ENCODE assay signal across 8 mouse cellular contexts in genomic region chr11:120467051-120467735, GRCm38 (mm10). TPM values are rescaled to one million over a fixed set of nuclear protein-coding genes. Genes with fewer than 3 reads are reported as not detected.
DNase-seq lines count a peak whose midpoint lies in the region; ATAC-seq lines count a peak whose summit lies in the region.

Gene Arl16 (minus strand): TSS chr11:120467607.

- peak; percentile 100 for ATAC-seq in inflammation-experienced regulatory T-cells, adult 6 months
- ATAC-seq in megakaryocyte-erythroid progenitor cell, adult 5-6 weeks (replicated peaks; ENCODE audit: low FRiP score, low TSS enrichment, poor library complexity, severe bottlenecking) = peak; percentile 98

- peak; percentile 95 to 96 for DNase-seq in adrenal gland, adult (ENCODE audit: inconsistent age in 2 of 2, low spot score in 1 of 2)
- peak; percentile 99 for DNase-seq in embryo, embryonic 10.5 days (ENCODE audit: low spot score)
- peak; percentile 95 for DNase-seq in gastrocnemius, postnatal 14 days
- DNase-seq in left cerebral cortex, postnatal 10 days (ENCODE audit: extremely low spot score in 1 of 2, low spot score in 2 of 2) = peak; percentile 96 to 97
- DNase-seq in right cerebral cortex, postnatal 25 days = peak; percentile 93
- DNase-seq in urinary bladder, postnatal 4 days (ENCODE audit: low spot score in 2 of 2) = peak; percentile 91 to 94

- intact Hi-C loops in gastrocnemius, postnatal 14 days (cut with DNase I; ENCODE audit: low total_unique reads) = no loop called here
- intact Hi-C loops in left cerebral cortex, postnatal 10 days (cut with DNase I) = no loop called here

RNA-seq across cellular contexts. Expression of gene Arl16, which starts in this region (rescaled TPM):
- 10 to 100 TPM; 11.4 to 11.8 TPM for total RNA-seq in gastrocnemius, postnatal 14 days (2021)
- 10 to 100 TPM; 28.8 to 39.7 (median 33.1) TPM for polyA plus RNA-seq in inflammation-experienced regulatory T-cells, adult 6 months (2017; shearing (Covaris generic))
- 10 to 100 TPM; 60.9 to 61.0 TPM for total RNA-seq in left cerebral cortex, postnatal 10 days (2021)
- total RNA-seq in megakaryocyte-erythroid progenitor cell, adult 5-6 weeks (2014; fragmentation: Nextera tagmentation) = 11.2 and 14.7 TPM in 2 replicates
- total RNA-seq in megakaryocyte-erythroid progenitor cell, adult 5-6 weeks (2017) = 8.8 and 21.9 TPM in 2 replicates

Comparison
In these comparisons a context has a peak if more than half of its experiments do, and no peak if none do; other contexts are left out.
1. Peak in every context shown above with its lines: DNase-seq and ATAC-seq.